ENCODE assay signal across 18 mouse cellular contexts in the genomic region with DNA sequence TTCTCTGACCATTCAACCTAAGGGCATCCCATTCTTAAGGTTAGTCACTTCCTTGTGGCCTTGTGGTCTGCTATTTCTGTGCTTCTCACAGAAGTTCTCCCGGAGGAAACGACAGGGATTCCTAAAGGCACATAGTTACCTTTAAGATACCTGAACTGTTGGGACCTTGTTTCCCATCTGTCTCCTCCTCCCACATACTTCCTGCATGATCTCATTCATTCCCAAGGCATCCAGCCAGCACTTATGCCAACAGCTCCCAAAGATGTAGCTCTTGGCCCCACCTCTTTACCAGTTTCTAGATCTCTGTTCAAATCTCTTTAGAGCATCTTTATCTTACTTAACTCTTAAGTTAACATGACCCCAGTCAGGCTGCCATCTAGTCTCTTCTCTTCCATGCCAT.
DNase-seq lines count a peak whose midpoint lies in the region; ATAC-seq lines count a peak whose summit lies in the region.
"Had no signal": no experiment of that assay in that cellular context is flagged by ENCODE, and none has a peak within 500 bp of the region (broad histone marks: within the 10 kb centered on the region; RNA-seq: fewer than 3 reads in every experiment).

No protein-coding gene starts in this region.

- 0 out of 2 replicates have a peak overlapping the region, but pooled peaks have one; percentile 8 for H3K27ac ChIP-seq in heart, embryonic 13.5 days (replicated peaks)
- H3K27ac ChIP-seq: embryonic facial prominence, embryonic 15.5 days; forebrain, embryonic 10.5 days; intestine, embryonic 15.5 days; limb, embryonic 13.5 days; liver, embryonic 14.5 days; midbrain, embryonic 13.5 days had no signal

- WGBS in heart, embryonic 13.5 days = 44% methylated on average over 2 of the region's 2 CpGs

- no peak for ATAC-seq in heart, embryonic 13.5 days (ENCODE audit: extremely low read depth, insufficient number of reproducible peaks, low FRiP score, low TSS enrichment)
- ATAC-seq: intestine, embryonic 15.5 days; midbrain, embryonic 13.5 days had no signal

- H3K4me3 ChIP-seq in heart, embryonic 13.5 days = no peak overlapping the region
- H3K4me3 ChIP-seq: embryonic facial prominence, embryonic 15.5 days; forebrain, embryonic 10.5 days; intestine, embryonic 15.5 days; limb, embryonic 13.5 days; midbrain, embryonic 13.5 days had no signal

- peaks cover 59% of the 10 kb centered on the region for H3K4me1 ChIP-seq in heart, embryonic 13.5 days

- DNase-seq in heart, adult 8-10 months (ENCODE audit: low spot score) = no peak
- DNase-seq in 3134 (ENCODE audit: extremely low read depth, insufficient read length, low spot score) = peak; percentile 50
- DNase-seq in 3T3-L1 (ENCODE audit: low read depth, low spot score) = peak; percentile 83
- DNase-seq in lung, postnatal 10 days = peak; percentile 45
- no peak for DNase-seq in urinary bladder, postnatal 36 days (ENCODE audit: low spot score in 2 of 2)
- no peak for DNase-seq in thymus, postnatal 0 days (ENCODE audit: low spot score)
- DNase-seq: adrenal gland, postnatal 25 days; embryo, embryonic 11 days; gastrocnemius, postnatal 10 days; heart, adult 18-20 months; kidney, postnatal 4 days had no signal

- H3K4me2 ChIP-seq in heart, embryonic 13.5 days = no peak overlapping the region
- H3K4me2 ChIP-seq: embryonic facial prominence, embryonic 15.5 days; intestine, embryonic 15.5 days; limb, embryonic 13.5 days; midbrain, embryonic 13.5 days had no signal

- no peaks in the 10 kb centered on the region for H3K27me3 ChIP-seq in heart, embryonic 13.5 days (replicated peaks)
- H3K27me3 ChIP-seq: embryonic facial prominence, embryonic 15.5 days; intestine, embryonic 15.5 days; limb, embryonic 13.5 days; midbrain, embryonic 13.5 days had no signal

- H3K9me3 ChIP-seq in heart, embryonic 13.5 days = no peaks in the 10 kb centered on the region
- H3K9me3 ChIP-seq: embryonic facial prominence, embryonic 15.5 days; forebrain, embryonic 10.5 days; intestine, embryonic 15.5 days; limb, embryonic 13.5 days; midbrain, embryonic 13.5 days had no signal

- peaks cover 10% of the 10 kb centered on the region; the same call in 1 of the 2 replicates for H3K36me3 ChIP-seq in heart, embryonic 13.5 days
- H3K36me3 ChIP-seq: embryonic facial prominence, embryonic 15.5 days; intestine, embryonic 15.5 days; limb, embryonic 13.5 days; midbrain, embryonic 13.5 days had no signal

- no peak overlapping the region for H3K9ac ChIP-seq in heart, embryonic 13.5 days
- H3K9ac ChIP-seq: embryonic facial prominence, embryonic 15.5 days; intestine, embryonic 15.5 days; limb, embryonic 13.5 days; liver, embryonic 14.5 days; midbrain, embryonic 13.5 days had no signal

Comparison
In these comparisons a context has a peak if more than half of its experiments do, and no peak if none do; other contexts are left out.
1. DNase-seq: peak in 3134 (single experiment), 3T3-L1 (single experiment) and lung, postnatal 10 days (single experiment); none in heart, adult 8-10 months (single experiment), urinary bladder, postnatal 36 days (0 of 2) and thymus, postnatal 0 days (single experiment).